Mouse (Mus musculus) adrenal gland, adult (tissue): ENCODE data around the gene Bckdha.

Source experiments
- DNase-seq, 2 experiments: peaks; one replicate each; pipeline ENCODE4 v3.0.0; 2022 to 2023; ENCODE audit warnings: low spot score in 1 of 2; ENCODE audit not compliant: inconsistent age in 2 of 2

The Bckdha gene

DNA sequence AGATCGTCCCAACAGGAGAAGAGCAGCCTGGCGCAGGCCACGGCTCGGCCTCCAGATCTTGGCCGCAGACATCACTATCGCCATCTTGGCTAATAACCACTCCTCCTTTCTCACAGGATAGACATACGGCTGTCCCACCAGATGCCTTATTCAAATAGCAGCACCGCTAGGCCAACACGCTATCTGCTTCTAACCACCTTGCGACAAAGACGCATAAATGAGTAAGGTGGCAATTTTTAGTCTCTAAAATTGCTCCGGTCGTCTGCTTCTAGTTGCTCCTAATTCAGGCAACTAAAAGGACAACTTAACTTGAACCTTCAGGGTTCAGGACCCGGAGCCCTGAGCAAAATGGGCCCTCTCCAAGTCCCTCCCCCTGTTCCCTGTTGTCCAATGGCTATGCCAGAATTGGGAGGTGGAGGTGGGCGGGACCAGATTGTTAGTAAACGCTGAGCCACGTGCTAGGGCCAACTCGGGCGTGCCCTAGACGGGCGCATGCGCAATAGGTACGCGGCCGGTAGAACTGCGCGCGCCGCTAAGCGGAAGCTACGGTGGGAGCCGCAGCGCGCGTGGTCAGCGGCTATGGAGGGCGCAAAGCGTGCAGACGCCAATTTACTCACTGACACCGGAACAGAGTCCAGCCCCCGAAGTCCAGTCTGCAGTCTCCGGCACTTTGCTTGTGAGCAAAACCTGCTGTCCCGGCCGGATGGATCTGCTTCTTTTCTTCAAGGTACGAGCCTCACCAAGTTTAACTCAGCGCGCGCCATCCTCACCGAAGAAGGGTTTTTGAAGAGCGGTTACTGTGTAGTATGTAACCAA, at the start of gene Bckdha, which contains the start of gene Exosc5:
Gene Bckdha (minus strand): TSS at position 325 of the 816 bp plus-strand sequence.
Gene Exosc5 (plus strand): TSS at position 508 of the 816 bp plus-strand sequence.
- peak; percentile 99 to 100 for DNase-seq

GRCm38 (mm10) chr7:25707581-25708292, 49.0 kb upstream of the Bckdha start:
- DNase-seq, result peak; percentile 62 to 78

GRCm38 (mm10) chr7:25706578-25707170, 47.9 kb upstream of the Bckdha start:
- no peak for DNase-seq

DNA sequence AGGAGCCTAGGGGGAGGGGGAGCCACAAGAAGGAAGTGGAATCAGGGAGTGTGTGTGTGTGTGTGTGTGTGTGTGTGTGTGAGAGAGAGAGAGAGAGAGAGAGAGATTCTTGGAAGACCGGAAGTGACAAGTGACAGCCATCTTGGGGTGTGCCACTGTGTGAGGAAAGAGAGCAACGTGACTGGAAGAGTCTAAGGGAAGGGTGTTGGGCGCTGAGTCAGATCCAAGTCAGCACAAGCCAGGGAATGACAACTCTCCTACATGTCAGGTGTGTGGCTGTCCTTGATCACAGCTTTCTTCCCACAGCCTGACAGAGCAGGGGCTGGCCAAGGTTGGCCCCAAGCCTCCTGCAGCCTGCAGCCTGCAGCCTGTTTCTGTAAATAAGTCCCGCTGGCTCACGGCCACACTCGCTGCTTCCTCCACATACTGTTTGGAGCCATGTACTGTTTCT, 47.0 kb upstream of the Bckdha start:
- peak in 1 of 2 experiments; percentile 66 for DNase-seq

DNA sequence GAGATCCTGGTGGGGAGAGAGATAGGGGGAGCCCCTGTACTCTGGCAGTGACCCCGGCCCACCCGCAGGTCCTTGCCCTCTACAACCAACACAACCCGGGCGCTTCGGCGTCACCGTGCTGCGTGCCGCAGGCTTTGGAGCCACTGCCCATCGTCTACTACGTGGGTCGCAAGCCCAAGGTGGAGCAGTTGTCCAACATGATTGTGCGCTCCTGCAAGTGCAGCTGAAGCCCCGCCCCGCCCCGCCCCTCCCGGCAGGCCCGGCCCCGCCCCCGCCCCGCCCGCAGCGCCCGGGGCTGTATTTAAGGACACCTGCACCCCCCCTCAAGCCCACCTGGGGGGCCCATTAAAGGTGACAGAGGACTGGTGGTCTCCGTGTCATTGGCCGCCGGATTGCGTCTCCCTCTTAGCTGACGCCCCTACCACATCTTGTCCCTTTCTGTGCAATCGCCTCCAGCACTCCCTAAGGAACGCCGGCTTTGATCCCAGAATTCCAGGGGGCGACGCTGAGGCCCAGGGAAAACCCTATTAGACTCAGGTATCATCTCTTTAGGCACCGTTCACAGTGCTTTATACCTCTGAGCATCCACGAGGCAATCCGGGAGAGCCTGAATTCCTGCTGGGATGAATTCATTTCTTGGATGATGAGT, 46.1 kb upstream of the Bckdha start:
- DNase-seq, result peak in 1 of 2 experiments; percentile 65

- DNase-seq, result no peak
Observed at GRCm38 (mm10) chr7:25703793-25704494, 45.2 kb upstream of the Bckdha start.

GRCm38 (mm10) chr7:25702350-25702749, 43.6 kb upstream of the Bckdha start:
- DNase-seq, result no peak

GRCm38 (mm10) chr7:25700732-25701131, 42.0 kb upstream of the Bckdha start:
- DNase-seq, result no peak

- DNase-seq, result no peak
Observed at GRCm38 (mm10) chr7:25699851-25700250, 41.1 kb upstream of the Bckdha start.

- no peak for DNase-seq
Observed at GRCm38 (mm10) chr7:25694104-25694503, 35.3 kb upstream of the Bckdha start.

GRCm38 (mm10) chr7:25690051-25690450, 31.3 kb upstream of the Bckdha start:
- no peak for DNase-seq

DNA sequence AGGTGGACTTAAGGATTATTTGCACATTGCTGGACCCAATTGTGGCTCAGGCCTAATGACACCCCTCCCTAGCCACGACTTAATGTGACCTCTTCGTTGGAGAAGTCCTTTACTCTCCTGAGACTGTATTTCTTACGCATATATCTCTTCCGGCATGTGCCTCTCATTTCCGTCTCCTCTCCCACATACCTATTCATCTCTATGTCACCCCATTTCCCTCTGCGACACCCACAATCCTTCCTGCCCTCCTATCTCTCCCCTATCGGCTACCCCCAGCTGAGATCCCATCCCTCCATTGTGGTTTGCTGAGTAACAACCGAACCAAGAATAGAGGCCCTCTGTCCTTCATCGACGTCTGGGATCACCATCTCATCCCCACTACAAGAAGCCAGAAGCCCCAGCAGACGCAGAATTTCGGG, 30.8 kb upstream of the Bckdha start:
- no peak for DNase-seq

DNA sequence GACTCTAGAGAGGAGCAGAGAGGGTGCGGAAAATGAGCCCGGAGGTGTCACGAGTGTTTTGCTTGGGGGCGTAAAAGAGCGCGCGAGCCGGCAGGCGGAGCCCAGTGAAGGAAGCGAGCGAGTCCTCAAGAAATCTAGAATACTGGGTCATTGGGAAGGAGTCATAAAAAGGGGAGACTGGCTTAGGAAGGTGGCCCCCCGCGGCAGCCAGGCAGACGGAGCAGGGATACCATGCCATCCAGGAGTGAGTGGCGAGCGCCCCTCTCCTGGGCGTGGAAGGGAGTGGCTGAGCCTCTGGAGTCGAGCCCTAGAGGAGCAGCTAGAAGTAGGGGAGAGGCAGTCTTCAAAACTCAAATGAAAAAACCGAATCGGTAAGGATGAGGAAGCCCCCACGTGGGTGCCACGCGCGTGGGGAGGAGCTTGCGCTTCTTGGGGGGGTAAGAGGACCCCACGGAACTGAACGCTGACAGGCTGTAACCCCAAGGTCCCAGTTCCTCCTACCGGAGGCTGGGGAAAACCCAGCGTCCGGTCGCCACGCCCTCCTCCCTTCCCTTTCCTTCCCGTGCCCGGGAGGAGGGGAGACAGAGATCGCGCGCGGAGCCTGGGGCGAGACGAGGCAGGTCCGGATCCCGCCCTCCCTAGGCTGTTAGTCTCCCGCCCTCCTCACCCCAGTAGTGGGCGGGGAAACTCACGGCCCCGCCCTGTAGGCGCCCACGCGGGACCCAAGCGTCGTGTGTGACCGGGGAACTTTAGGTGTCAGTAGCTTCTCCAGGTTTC, 30.2 kb upstream of the Bckdha start:
- DNase-seq, result peak; percentile 85 to 91

DNA sequence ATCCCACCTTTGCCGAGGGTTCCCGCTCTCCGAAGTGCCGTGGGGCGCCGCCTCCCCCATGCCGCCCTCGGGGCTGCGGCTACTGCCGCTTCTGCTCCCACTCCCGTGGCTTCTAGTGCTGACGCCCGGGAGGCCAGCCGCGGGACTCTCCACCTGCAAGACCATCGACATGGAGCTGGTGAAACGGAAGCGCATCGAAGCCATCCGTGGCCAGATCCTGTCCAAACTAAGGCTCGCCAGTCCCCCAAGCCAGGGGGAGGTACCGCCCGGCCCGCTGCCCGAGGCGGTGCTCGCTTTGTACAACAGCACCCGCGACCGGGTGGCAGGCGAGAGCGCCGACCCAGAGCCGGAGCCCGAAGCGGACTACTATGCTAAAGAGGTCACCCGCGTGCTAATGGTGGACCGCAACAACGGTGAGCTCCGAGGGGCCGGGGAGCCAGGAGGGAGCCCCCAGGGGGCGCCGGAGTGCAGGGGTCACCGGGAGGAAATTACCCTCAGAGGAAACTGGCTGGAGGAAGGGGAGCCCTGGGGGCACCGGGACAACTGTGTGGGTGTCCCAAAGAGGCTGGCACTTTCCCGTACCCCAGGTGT, 29.1 kb upstream of the Bckdha start:
- DNase-seq, result peak; percentile 65 to 83

- peak; percentile 82 to 94 for DNase-seq
Observed at GRCm38 (mm10) chr7:25686680-25687531, 28.1 kb upstream of the Bckdha start, which contains the start of gene Tgfb1. TSS of gene Tgfb1 (plus strand) at chr7:25687002.

- DNase-seq, result peak in 1 of 2 experiments; percentile 38
Observed at GRCm38 (mm10) chr7:25685926-25686470, 27.2 kb upstream of the Bckdha start.

- no peak for DNase-seq
Observed at GRCm38 (mm10) chr7:25684659-25685058, 25.9 kb upstream of the Bckdha start.
